Mouse (Mus musculus) forebrain, embryonic 12.5 days (tissue): ENCODE measurements at regions not wholly inside any gene's neighbourhood (a gene's known extent, or its start where the extent isn't known, plus 50 kb on each side); places are given as distances from the start of the nearest gene placed in this dataset.

ENCODE experiments used
- ATAC-seq: fragments of 200-750 bp; cut with Nextera tagmentation; 2 replicates; pipeline ENCODE4 v1.8.0; 2017; ENCODE audit warnings: moderate TSS enrichment; ENCODE audit not compliant: low FRiP score
- H3K27ac ChIP-seq: fragments of 300-500 bp; sonication (generic); 2 replicates; pipeline ENCODE4 v1.5.1; 2016; ENCODE audit warnings: mild to moderate bottlenecking
- H3K27me3 ChIP-seq: fragments of 300-500 bp; sonication (generic); 2 replicates; pipeline ENCODE4 v1.6.1; 2016; ENCODE audit warnings: mild to moderate bottlenecking
- H3K36me3 ChIP-seq: fragments of 300-500 bp; sonication (generic); replicated peaks from 2 replicates; pipeline ENCODE4 v1.6.1; 2016; ENCODE audit warnings: mild to moderate bottlenecking
- H3K4me1 ChIP-seq: fragments of 300-500 bp; sonication (generic); 2 replicates; pipeline ENCODE4 v1.6.1; 2016
- H3K4me2 ChIP-seq: fragments of 300-500 bp; sonication (generic); 2 replicates; pipeline ENCODE4 v1.6.1; 2016; ENCODE audit warnings: mild to moderate bottlenecking, moderate library complexity
- H3K4me3 ChIP-seq: fragments of 300-500 bp; sonication (generic); replicated peaks from 2 replicates; pipeline ENCODE4 v1.5.1; 2016; ENCODE audit warnings: mild to moderate bottlenecking
- H3K9ac ChIP-seq: fragments of 300-500 bp; sonication (generic); 2 replicates; pipeline ENCODE4 v1.6.1; 2016; ENCODE audit warnings: mild to moderate bottlenecking
- H3K9me3 ChIP-seq: fragments of 300-500 bp; sonication (generic); 2 replicates; pipeline ENCODE4 v1.6.1; 2016
- WGBS: fragments of 180-500 bp; shearing (Covaris S2); methylation state at CpG from one replicate; pipeline ENCODE4 v1.1.7; 2016; 5-methylcytosine and 5-hydroxymethylcytosine counted together

DNA sequence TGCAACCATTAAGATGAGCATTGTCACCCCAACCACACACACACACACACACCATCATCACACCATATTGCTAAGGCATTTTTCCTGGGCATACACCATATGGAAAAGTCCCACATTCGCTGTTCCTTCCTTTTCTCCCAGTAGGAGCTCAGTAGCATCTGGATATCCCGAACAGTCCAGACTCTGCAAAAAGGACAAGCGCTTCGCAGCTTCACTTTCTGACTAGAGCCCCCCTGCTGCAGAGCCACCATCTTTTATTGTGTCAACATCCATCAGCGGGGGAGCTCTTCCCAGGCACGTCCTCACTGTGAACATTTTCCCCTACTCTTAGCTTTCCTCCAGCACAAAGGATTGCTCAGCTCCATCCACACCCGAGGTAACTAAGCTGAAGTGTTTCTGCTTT, 300.1 kb downstream of the Mat2b start:
- Histone ChIP-seq H3K36me3 (no peaks in the 10 kb centered on the region), H3K4me1 (peaks cover 16% of the 10 kb centered on the region), H3K27ac (peak overlapping the region; percentile 56), H3K9ac (no peak overlapping the region), H3K4me3 (no peak overlapping the region), H3K9me3 (no peaks in the 10 kb centered on the region), H3K4me2 (no peak overlapping the region), H3K27me3 (no peaks in the 10 kb centered on the region)
- peak; percentile 75 for ATAC-seq
- WGBS, result 35% methylated on average over 7 of the region's 7 CpGs

- H3K9ac ChIP-seq, result no peak overlapping the region
- no peak overlapping the region for H3K4me3 ChIP-seq
- no peak overlapping the region for H3K4me2 ChIP-seq
- H3K9me3 ChIP-seq, result no peaks in the 10 kb centered on the region
- peak; percentile 66 for ATAC-seq
- no peak overlapping the region for H3K27ac ChIP-seq
- H3K27me3 ChIP-seq, result no peaks in the 10 kb centered on the region
- H3K36me3 ChIP-seq, result no peaks in the 10 kb centered on the region
- 45% methylated on average over 4 of the region's 4 CpGs for WGBS
- peaks cover 16% of the 10 kb centered on the region for H3K4me1 ChIP-seq
Observed at GRCm38 (mm10) chr11:40394283-40394758, 300.7 kb downstream of the Mat2b start.

DNA sequence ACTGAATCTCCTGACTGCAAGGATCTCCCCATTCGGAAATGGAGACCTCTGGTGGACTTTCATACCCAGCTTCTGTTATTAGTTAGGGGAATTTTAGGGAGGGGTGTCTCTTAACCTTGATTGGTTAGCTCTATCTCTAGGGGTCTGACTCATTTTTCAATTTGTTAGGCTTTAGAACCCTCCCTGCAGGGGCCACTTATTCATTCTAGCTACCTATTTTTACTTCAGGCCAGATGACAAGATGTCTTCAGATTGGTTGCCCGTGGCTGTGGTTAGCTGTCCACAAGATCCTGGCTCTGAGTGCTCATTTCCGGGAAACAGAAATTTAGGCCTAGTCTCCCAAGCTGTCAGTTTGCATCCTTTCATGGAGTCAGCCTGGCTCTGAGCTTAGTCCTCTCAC, 314.3 kb downstream of the Mat2b start:
- Histone ChIP-seq H3K9ac (no peak overlapping the region), H3K4me2 (no peak overlapping the region), H3K27ac (no peak overlapping the region), H3K4me3 (no peak overlapping the region), H3K27me3 (no peaks in the 10 kb centered on the region), H3K4me1 (no peaks in the 10 kb centered on the region), H3K9me3 (no peaks in the 10 kb centered on the region), H3K36me3 (no peaks in the 10 kb centered on the region)
- 82% methylated on average over 3 of the region's 3 CpGs for WGBS
- no peak for ATAC-seq

DNA sequence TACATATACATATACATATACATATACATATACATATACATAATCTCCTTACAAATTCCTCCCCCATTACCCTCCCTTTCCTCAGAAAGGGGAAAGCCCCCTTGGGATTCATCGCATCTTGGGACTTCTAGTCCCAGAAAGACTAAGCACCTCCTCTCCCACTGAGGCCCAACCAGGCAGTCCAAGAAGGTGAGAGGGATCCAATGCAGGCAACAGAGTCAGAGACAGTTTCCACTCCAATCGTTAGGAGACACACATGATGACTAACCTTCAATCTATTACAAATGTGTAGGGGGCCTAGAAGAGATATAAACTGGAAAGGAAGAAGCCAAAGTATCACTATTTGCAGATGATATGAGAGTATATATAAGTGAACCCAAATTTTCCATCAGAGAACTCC, 323.3 kb downstream of the Mat2b start:
- Histone ChIP-seq H3K27me3 (no peaks in the 10 kb centered on the region), H3K9ac (no peak overlapping the region), H3K4me1 (no peaks in the 10 kb centered on the region), H3K27ac (no peak overlapping the region), H3K36me3 (no peaks in the 10 kb centered on the region), H3K9me3 (no peaks in the 10 kb centered on the region), H3K4me3 (no peak overlapping the region), H3K4me2 (no peak overlapping the region)
- no peak for ATAC-seq
- 89% methylated on average over 2 of the region's 2 CpGs for WGBS

DNA sequence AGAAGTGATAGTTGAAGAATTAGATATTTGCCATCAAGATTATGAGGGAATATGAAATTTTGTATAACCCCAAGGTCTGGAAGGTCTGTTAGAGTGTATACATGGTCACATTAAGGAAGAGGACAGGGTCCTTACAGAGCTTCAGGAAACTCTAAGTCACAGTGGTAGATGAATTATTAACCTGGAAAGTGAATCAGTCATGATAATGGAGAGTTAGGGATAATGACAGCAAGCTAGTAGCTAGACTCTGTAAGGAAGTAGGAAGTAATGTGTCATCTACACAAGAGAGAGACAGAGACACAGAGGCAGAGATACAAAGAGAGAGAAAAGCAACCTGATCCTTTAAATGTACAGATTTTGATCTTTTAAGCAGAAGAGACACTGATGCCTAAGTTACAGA, 328.4 kb downstream of the Mat2b start:
- no peak overlapping the region for H3K4me2 ChIP-seq
- no peaks in the 10 kb centered on the region for H3K36me3 ChIP-seq
- no peaks in the 10 kb centered on the region for H3K27me3 ChIP-seq
- no peak overlapping the region for H3K9ac ChIP-seq
- H3K27ac ChIP-seq, result no peak overlapping the region
- peaks cover 4% of the 10 kb centered on the region for H3K4me1 ChIP-seq
- H3K9me3 ChIP-seq, result no peaks in the 10 kb centered on the region
- no peak overlapping the region for H3K4me3 ChIP-seq
- ATAC-seq, result no peak

DNA sequence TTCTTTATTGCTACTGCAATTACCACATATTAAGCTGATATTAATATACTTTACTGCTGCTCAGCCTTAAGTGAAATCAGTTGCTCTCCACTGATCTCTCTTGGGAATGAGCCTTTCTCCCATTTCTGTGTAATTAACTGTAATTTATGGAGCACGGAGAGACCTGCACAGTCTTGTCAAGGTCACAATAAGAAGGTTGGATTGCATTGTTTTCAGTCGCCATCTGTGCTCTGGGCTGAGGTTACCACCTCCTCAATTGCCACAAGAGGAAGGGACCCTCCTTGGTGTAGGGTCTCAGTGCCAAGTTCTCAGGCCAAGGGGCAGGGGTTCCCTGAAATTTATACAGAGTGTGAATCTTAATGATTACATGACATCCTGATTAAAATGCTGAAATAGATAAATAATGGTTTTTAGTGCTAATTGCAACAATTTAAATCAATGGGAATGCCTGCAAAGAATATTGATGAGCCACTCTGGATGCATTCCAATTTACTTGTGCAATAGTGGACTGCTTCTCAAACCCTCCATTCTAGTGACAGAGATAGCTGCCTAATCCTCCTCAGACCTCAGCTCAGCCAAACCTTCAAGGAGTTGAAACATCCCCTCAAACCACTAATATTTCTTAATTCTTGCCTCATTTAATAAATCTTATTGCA, 332.3 kb downstream of the Mat2b start:
- no peak overlapping the region for H3K4me3 ChIP-seq
- peak; percentile 81; the same call in 1 of the 2 replicates for ATAC-seq
- WGBS, result 23% methylated on average over 2 of the region's 2 CpGs

More for the DNA sequence above, 332.3 kb downstream of the Mat2b start:
- peaks cover 4% of the 10 kb centered on the region for H3K4me1 ChIP-seq
- no peak overlapping the region for H3K9ac ChIP-seq
- H3K36me3 ChIP-seq, result no peaks in the 10 kb centered on the region
- H3K27me3 ChIP-seq, result no peaks in the 10 kb centered on the region
- H3K9me3 ChIP-seq, result no peaks in the 10 kb centered on the region
- no peak overlapping the region for H3K27ac ChIP-seq
- no peak overlapping the region for H3K4me2 ChIP-seq
